Mouse (Mus musculus): ENCODE measurements around the gene Hmx2.
A peak's percentile ranks its signal among the peaks of the same experiment; 100 is the strongest.

Hmx2 gene

DNA sequence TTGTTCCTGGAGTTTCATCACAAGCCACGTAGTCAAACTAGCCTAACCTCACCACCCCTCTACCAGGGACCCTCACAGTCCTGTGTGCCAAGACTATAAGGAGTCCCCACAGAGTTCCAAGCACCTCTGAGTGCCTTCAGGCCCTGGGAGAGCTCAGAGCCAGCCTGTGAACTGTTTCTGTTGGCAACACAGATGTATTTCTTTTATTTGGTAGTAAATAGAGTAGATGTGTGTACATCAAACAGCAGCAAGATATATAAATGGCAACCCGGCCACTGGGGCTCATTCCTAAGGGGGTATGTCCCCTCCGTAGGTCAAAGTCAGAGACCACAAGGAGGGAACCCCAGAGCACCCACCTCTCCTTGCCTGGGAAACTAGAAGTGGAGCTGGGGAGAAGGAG lies at the start of gene Hmx2:
Gene Hmx2 (plus strand): TSS at position 301 of the 400 bp plus-strand sequence.
- DNase-seq = no peak

DNA sequence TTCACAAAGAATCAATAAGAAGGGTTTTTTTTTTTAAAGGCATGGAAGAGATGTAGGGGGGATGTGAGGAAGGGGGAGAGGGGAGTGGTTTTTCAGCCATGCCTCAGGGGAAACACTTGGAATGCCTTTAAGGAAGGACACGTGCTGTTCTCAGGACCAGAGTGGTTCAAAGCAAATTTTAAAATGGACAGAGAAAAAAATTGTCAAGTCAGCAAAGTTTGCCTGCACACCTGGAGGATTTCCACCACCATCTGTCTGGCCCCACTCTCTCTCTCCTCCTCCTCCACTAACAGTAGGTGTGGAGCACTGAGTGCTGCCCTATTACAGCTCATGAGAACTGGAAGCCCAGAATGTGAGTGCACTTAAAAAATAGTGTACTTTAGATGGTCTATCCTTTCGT lies 44.8 kb upstream of the Hmx2 start:
- no peak for DNase-seq

DNA sequence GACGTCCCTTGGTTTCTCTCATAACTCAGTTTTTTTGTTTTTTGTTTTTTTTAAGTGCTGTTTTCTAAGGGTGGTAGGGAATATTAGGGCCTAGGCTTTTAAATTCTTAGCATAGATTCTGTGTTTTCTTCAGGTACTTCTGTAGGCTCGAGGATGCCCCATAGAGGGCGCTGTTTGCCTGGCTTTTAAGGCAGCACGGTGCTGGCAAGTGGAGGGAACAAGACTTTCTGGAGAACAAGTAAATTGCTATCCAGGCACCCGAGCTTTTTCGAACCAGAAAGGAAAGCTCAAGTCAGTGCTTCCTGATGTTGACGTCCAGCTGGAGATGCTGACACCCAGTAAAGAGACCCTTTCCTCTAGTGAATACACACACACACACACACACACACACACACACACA lies 8.6 kb upstream of the Hmx2 start:
- peak; percentile 72 to 87 for DNase-seq

- DNase-seq = no peak
Observed at GRCm38 (mm10) chr7:131541184-131542114, 7.1 kb upstream of the Hmx2 start.

DNA sequence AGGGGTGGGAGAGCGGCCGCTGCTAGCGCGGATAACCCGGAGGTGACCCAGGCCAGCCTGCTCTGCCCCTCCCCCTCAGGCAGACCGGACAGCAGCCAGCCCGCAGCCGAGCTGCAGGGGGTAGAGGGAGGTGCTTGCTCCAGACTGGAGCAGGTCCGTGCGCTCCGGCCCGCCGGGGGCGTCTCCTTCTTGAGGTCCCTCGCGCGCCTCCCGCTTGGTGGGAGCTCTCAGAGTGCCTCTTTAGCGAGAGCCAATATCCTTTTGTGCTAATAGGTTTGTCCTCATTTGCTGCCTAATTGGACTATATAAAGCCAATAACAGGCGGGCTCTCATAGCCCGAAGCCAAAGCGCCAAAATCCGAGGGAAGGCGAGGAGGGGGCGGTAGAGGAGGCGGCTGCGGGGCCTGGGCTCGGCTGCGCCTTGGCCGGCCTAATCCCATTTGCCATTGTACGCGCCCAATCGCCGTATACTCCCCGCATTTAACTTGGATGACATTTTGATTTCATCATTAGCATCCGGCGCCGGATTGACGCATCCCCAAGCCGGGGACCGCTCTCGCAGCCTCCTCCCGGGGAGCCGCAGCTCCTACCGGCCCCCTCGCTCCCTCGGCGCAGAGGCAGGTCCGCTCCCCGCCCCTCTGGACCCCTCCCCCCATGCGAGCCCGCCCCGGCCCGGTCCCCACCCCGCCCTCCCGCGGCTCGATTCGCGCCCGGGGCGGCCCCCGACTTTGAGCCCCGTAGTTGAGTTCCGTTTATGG lies 6.3 kb upstream of the Hmx2 start, which contains the start of gene Hmx3:
Gene Hmx3 (plus strand): TSS at position 753 of the 757 bp plus-strand sequence.
- DNase-seq = no peak

- DNase-seq = no peak
Observed at GRCm38 (mm10) chr7:131542872-131543622, 5.5 kb upstream of the Hmx2 start.

GRCm38 (mm10) chr7:131543623-131544481 lies 4.7 kb upstream of the Hmx2 start:
- no peak for DNase-seq

DNA sequence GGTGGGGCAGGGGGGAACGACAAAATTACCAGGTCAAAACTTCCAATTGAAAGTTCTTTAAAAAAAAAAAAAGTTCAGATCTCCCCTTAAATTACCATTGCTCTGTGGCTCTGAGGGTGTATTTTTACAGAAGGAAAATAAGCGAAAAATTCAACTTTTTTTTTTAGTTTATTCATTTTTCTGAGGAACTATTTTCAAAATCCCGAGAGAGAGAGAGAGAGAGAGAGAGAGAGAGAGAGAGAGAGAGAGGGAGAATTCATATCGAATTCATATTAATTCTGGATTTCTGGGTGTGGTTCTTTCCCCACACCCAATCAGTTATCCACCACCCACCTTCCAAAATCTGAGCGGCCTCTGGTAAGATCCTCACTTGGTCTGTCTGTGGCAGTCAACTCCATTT lies 3.7 kb upstream of the Hmx2 start:
- no peak for DNase-seq

DNA sequence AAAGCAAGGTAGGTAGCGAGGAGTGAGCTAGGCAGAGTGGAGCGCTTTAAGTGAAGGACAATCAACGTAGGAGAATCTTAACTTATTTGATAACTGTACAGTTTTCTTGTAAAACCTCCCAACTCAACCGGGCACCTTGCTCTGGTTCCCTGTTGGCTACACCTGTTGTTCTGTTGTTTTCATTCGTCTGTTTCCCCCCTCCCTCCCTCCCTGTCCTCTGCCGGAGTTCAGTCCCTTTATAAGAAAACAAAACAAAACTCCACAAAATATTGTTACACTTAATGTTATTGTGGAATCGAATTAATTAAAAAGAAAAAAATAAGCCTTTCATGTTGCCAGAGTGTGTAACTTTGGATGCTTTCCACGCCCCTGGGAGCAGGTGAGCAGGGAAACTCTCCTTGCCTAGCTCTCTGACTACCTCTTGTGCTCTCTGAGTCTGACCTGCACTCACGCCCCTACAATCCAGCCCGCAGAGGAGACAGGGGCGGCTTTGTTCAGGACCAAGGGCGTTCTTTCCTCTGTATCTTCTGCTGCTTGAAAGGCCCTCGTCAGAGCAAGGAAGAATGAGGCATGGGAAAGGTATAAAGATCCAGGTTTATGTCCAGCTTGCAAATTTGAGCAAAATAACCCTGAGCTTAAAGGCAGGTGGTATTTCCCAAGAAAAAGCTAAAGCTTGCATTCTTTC lies 2.7 kb upstream of the Hmx2 start:
- DNase-seq = no peak

GRCm38 (mm10) chr7:131546423-131546822 lies 2.1 kb upstream of the Hmx2 start:
- DNase-seq = no peak

GRCm38 (mm10) chr7:131547481-131547880 lies 1.1 kb upstream of the Hmx2 start:
- DNase-seq = no peak

GRCm38 (mm10) chr7:131551471-131551870 lies 2.9 kb downstream of the Hmx2 start:
- DNase-seq = no peak

GRCm38 (mm10) chr7:131551931-131552741 lies 3.6 kb downstream of the Hmx2 start:
- no peak for DNase-seq

GRCm38 (mm10) chr7:131552781-131553180 lies 4.2 kb downstream of the Hmx2 start:
- no peak for DNase-seq

DNA sequence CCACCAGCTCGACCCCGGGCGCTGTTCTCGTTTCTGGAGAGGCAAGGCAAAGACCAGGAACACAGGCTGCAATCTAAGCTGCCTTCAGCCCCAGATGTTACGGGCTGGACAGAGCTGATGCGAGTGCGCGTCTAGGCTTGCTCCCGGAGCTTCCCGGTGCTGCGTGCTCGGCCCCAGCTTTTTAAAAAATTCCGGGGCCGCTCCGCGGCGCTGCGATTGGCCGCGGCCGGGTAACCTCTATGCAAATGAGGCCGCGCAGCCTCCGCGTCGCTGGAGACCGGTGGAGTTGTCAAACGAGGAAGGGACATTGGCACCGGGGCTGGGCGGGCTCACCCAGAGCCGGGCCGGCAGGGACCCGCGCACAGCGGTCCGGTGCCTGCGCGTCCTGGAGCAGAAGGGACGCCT lies 5.2 kb downstream of the Hmx2 start:
- DNase-seq = peak; percentile 28 to 29

GRCm38 (mm10) chr7:131554341-131555180 lies 6.0 kb downstream of the Hmx2 start:
- DNase-seq = no peak

- DNase-seq = peak in 1 of 2 experiments; percentile 30
Observed at GRCm38 (mm10) chr7:131555301-131556081, 6.9 kb downstream of the Hmx2 start.

DNA sequence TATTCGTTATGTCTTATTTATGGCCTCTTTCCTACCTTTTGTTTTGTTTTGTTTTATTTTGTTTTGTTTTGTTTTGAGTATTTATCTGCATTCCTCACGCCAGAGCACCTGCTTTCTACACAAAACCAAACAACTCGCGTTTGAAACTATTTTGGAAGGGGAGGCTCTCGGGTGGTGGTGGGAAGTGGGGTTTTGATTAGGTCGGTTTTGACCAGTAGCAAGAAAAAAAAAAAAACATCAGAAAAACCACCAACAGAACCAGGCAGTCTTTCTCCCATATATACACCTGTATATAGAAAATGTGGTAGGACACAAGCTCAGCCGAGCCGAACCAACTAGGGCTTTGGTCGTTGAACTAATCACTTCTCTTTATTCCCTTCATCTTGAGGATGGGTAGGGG lies 7.5 kb downstream of the Hmx2 start:
- no peak for DNase-seq
